In the genomic region with DNA sequence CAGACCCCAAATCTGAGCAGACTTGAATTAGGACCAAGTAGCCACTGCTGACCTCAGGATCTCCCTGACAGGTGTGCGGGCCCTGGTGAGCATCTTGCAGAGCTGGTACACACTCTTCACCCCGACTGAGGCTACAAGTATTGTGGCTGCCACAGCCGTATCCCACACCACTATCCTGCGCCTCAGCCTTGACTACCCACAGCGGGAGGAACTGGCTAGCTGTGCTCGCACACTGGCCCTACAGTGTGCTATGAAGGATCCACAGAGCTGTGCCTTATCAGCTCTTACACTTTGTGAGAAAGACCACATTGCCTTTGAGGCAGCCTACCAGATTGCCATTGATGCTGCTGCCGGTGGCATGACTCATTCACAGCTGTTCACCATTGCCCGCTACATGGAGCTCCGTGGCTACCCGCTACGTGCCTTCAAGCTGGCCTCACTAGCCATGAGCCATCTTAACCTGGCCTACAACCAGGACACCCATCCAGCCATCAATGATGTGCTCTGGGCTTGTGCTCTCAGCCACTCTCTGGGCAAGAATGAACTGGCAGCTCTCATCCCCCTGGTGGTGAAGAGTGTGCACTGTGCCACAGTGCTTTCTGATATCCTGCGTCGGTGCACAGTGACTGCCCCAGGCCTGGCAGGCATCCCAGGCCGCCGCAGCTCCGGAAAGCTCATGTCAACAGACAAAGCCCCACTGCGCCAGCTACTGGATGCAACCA, we compare ENCODE assay signal across 1 mouse cellular context.
TF ChIP-seq lines count a peak whose summit lies in the region.

No protein-coding gene starts in this region.

TF ChIP-seq in C2C12, 6 proteins besides CTCF, POLR2A, EP300 and RAD21:
- peak; percentile 97 for TF ChIP-seq MYOD1 (IDR thresholded peaks at IDR 0.05; ENCODE audit: control insufficient read depth, insufficient read length, low read depth)
- TF ChIP-seq FOSL1 (IDR thresholded peaks at IDR 0.05; ENCODE audit: insufficient read depth, low read length, poor library complexity, severe bottlenecking) = no peak
- no peak for TF ChIP-seq MAX (IDR thresholded peaks at IDR 0.05)
- no peak for TF ChIP-seq USF1 (IDR thresholded peaks at IDR 0.05; ENCODE audit: low read depth)
